Mouse (Mus musculus) embryonic facial prominence, embryonic 10.5 days (tissue): Measurements from ENCODE around the gene Slc35d1. TPM values are rescaled to one million over a fixed set of nuclear protein-coding genes. Genes with fewer than 3 reads are reported as not detected.
A peak's percentile ranks its signal among the peaks of the same experiment; 100 is the strongest.

Experiments
- DNase-seq: peaks from one replicate; pipeline ENCODE4 v3.0.0-alpha.2; 2017; ENCODE audit warnings: low spot score
- H3K27ac ChIP-seq: fragments of 300-500 bp; sonication (generic); replicated peaks from 2 replicates; pipeline ENCODE4 v1.5.1; 2016; ENCODE audit warnings: mild to moderate bottlenecking
- H3K27me3 ChIP-seq: fragments of 300-500 bp; sonication (generic); replicated peaks from 2 replicates; pipeline ENCODE4 v1.6.1; 2016; ENCODE audit warnings: low read depth, mild to moderate bottlenecking; ENCODE audit not compliant: poor library complexity, severe bottlenecking
- H3K36me3 ChIP-seq: fragments of 300-500 bp; sonication (generic); replicated peaks from 2 replicates; pipeline ENCODE4 v1.6.1; 2016; ENCODE audit warnings: mild to moderate bottlenecking, moderate library complexity
- H3K4me1 ChIP-seq: fragments of 300-500 bp; sonication (generic); 2 replicates; pipeline ENCODE4 v1.6.1; 2016
- H3K4me3 ChIP-seq: fragments of 300-500 bp; sonication (generic); 2 replicates; pipeline ENCODE4 v1.5.1; 2016; ENCODE audit warnings: mild to moderate bottlenecking, moderate library complexity
- H3K9me3 ChIP-seq: fragments of 300-500 bp; sonication (generic); 2 replicates; pipeline ENCODE4 v1.6.1; 2016; ENCODE audit warnings: mild to moderate bottlenecking
- WGBS: fragments of 180-500 bp; shearing (Covaris S2); methylation state at CpG from one replicate; pipeline ENCODE4 v1.1.7; 2016; 5-methylcytosine and 5-hydroxymethylcytosine counted together
- polyA plus RNA-seq: library from polyadenylated mRNA; unstranded; fragments of >200 nt; fragmentation: Nextera tagmentation; extraction: Ambion mirVana; gene quantifications from 2 replicates; pipeline ENCODE4 v1.2.1, GENCODE M21; 2016

The Slc35d1 gene
- polyA plus RNA-seq, 1 experiment from 2014 or later, result 13.0 TPM

- Histone ChIP-seq H3K4me3 (peak overlapping the region; percentile 92), H3K9me3 (no peaks in the 10 kb centered on the region), H3K27me3 (no peaks in the 10 kb centered on the region), H3K27ac (no peak overlapping the region), H3K36me3 (peaks cover 6% of the 10 kb centered on the region), H3K4me1 (peaks cover 25% of the 10 kb centered on the region)
- DNase-seq, result no peak
- 87% methylated on average over 9 of the region's 9 CpGs for WGBS
Observed at GRCm38 (mm10) chr4:103120874-103121389, 94.0 kb downstream of the Slc35d1 start.

Other genes with a start within 250 kb of the Slc35d1 start
- 0.91 and 0.97 TPM in 2 replicates for gene Tctex1d1, start 236.6 kb downstream of the Slc35d1 start, polyA plus RNA-seq
- 0.30 TPM in 1 of 2 replicates, not detected in the other for gene Insl5, start 188.3 kb downstream of the Slc35d1 start, polyA plus RNA-seq
- 38.7 and 44.3 TPM in 2 replicates for gene Mier1, start 100.8 kb downstream of the Slc35d1 start, polyA plus RNA-seq
- gene Wdr78, start 100.6 kb downstream of the Slc35d1 start, polyA plus RNA-seq, result 4.2 and 4.7 TPM in 2 replicates
- gene 4921539E11Rik, start 75.7 kb upstream of the Slc35d1 start, polyA plus RNA-seq, result not detected in 2 replicates
- 14.5 and 16.3 TPM in 2 replicates for gene Oma1, start 98.6 kb upstream of the Slc35d1 start, polyA plus RNA-seq